Mouse (Mus musculus) gastrocnemius, postnatal 14 days (tissue): ENCODE results near the gene Mterf2. TPM values are rescaled to one million over a fixed set of nuclear protein-coding genes. Genes with fewer than 3 reads are reported as not detected.
A peak's percentile ranks its signal among the peaks of the same experiment; 100 is the strongest.

Experiments
- DNase-seq: peaks from one replicate; pipeline ENCODE4 v3.0.0; 2021; ENCODE audit warnings: mixed read lengths
- intact Hi-C: fragments of 180-260 bp; cut with DNase I; formaldehyde crosslinking; loops from one replicate; pipeline ENCODE4 v1.15.1; 2025; ENCODE audit warnings: low total_unique reads
- long read RNA-seq, 2 experiments: library from polyadenylated mRNA; stranded (forward); transcript quantifications; one replicate each; pipeline ENCODE4 v2.0.0; 2021
- total RNA-seq, 2 experiments: library from RNA; stranded (reverse); gene quantifications; 2 replicates each; pipeline ENCODE4 v1.2.3; 2021

The Mterf2 gene
- 10 to 100 TPM; 12.2 to 16.2 TPM for total RNA-seq
- long read RNA-seq, experiment 1, transcript Mterf2-201 (3 exons, 1,567 nt) = major isoform, 18 of 20 reads
- long read RNA-seq, experiment 1, partial matches to known transcripts = 0 of 20 reads
- long read RNA-seq, experiment 1, other reads (novel, unspliced or antisense) = 0 of 20 reads
- long read RNA-seq, experiment 2, transcript Mterf2-201 (3 exons, 1,567 nt) = major isoform, 10 of 15 reads
- long read RNA-seq, experiment 2, partial matches to known transcripts = 0 of 15 reads
- long read RNA-seq, experiment 2, other reads (novel, unspliced or antisense) = 1 of 15 reads

- intact Hi-C loops = no loop called here
- peak; percentile 91 for DNase-seq
Measured at GRCm38 (mm10) chr10:85127395-85128287, at the start of gene Mterf2. Gene Mterf2 (minus strand): TSS chr10:85128027.

GRCm38 (mm10) chr10:85176640-85177039, 48.8 kb upstream of the Mterf2 start:
- no peak for DNase-seq
- intact Hi-C loops = no loop called here

- intact Hi-C loops = no loop called here
Measured at GRCm38 (mm10) chr10:85165306-85165705, 37.5 kb upstream of the Mterf2 start.

GRCm38 (mm10) chr10:85164791-85165190, 37.0 kb upstream of the Mterf2 start:
- DNase-seq = no peak
- intact Hi-C loops = no loop called here

More at GRCm38 (mm10) chr10:85165306-85165705, 37.5 kb upstream of the Mterf2 start:
- DNase-seq = no peak

- intact Hi-C loops = no loop called here
- DNase-seq = no peak
Measured at GRCm38 (mm10) chr10:85161745-85162351, 34.0 kb upstream of the Mterf2 start.

GRCm38 (mm10) chr10:85159989-85160619, 32.3 kb upstream of the Mterf2 start:
- DNase-seq = no peak
- intact Hi-C loops = no loop called here

GRCm38 (mm10) chr10:85157451-85157850, 29.6 kb upstream of the Mterf2 start:
- intact Hi-C loops = no loop called here
- no peak for DNase-seq

- DNase-seq = peak; percentile 35
- intact Hi-C loops = no loop called here
Measured at GRCm38 (mm10) chr10:85154195-85154594, 26.4 kb upstream of the Mterf2 start.

- intact Hi-C loops = no loop called here
- no peak for DNase-seq
Measured at GRCm38 (mm10) chr10:85149226-85149625, 21.4 kb upstream of the Mterf2 start.

GRCm38 (mm10) chr10:85146282-85146681, 18.5 kb upstream of the Mterf2 start:
- DNase-seq = no peak

GRCm38 (mm10) chr10:85141465-85141864, 13.6 kb upstream of the Mterf2 start:
- DNase-seq = no peak
- intact Hi-C loops = no loop called here

More at GRCm38 (mm10) chr10:85146282-85146681, 18.5 kb upstream of the Mterf2 start:
- intact Hi-C loops = no loop called here

GRCm38 (mm10) chr10:85136573-85136972, 8.7 kb upstream of the Mterf2 start:
- DNase-seq = no peak
- intact Hi-C loops = no loop called here

- intact Hi-C loops = no loop called here
- no peak for DNase-seq
Measured at GRCm38 (mm10) chr10:85128453-85128852, 626 bp upstream of the Mterf2 start.

- intact Hi-C loops = no loop called here
- DNase-seq = no peak
Measured at GRCm38 (mm10) chr10:85125184-85125583, 2.6 kb downstream of the Mterf2 start.

- intact Hi-C loops = no loop called here
- no peak for DNase-seq
Measured at GRCm38 (mm10) chr10:85114409-85114808, 13.4 kb downstream of the Mterf2 start.

GRCm38 (mm10) chr10:85103085-85103885, 24.5 kb downstream of the Mterf2 start:
- intact Hi-C loops = no loop called here
- DNase-seq = peak; percentile 22

GRCm38 (mm10) chr10:85102247-85103084, 25.4 kb downstream of the Mterf2 start, which contains the start of the genes Fhl4 and Tmem263:
Gene Fhl4 (minus strand): TSS chr10:85102495.
Gene Tmem263 (plus strand): TSS chr10:85102627.
- intact Hi-C loops = no loop called here

GRCm38 (mm10) chr10:85101841-85102240, 26.0 kb downstream of the Mterf2 start:
- peak; percentile 25 for DNase-seq

More at GRCm38 (mm10) chr10:85102247-85103084, 25.4 kb downstream of the Mterf2 start, which contains the start of the genes Fhl4 and Tmem263:
- DNase-seq = peak; percentile 92

More at GRCm38 (mm10) chr10:85101841-85102240, 26.0 kb downstream of the Mterf2 start:
- intact Hi-C loops = no loop called here
